Mouse (Mus musculus) liver, embryonic 15.5 days (tissue): ENCODE measurements around the gene Apoc2. TPM values are rescaled to one million over a fixed set of nuclear protein-coding genes. Genes with fewer than 3 reads are reported as not detected.
"Not testable (repeated sequence)": the region's sequence is repeated elsewhere in the genome, so short reads cannot be mapped to it uniquely, and the experiment has no call there.

ENCODE experiments used
- ATAC-seq: fragments of 200-750 bp; cut with Nextera tagmentation; 2 replicates; pipeline ENCODE4 v1.8.0; 2017; ENCODE audit warnings: moderate number of reproducible peaks, mild to moderate bottlenecking, moderate library complexity; ENCODE audit not compliant: insufficient read depth
- H3K27ac ChIP-seq: fragments of 300-500 bp; sonication (generic); replicated peaks from 2 replicates; pipeline ENCODE4 v1.5.1; 2015; ENCODE audit warnings: mild to moderate bottlenecking, inconsistent platforms
- H3K27me3 ChIP-seq: fragments of 300-500 bp; sonication (generic); 2 replicates; pipeline ENCODE4 v1.6.1; 2015; ENCODE audit warnings: mild to moderate bottlenecking, inconsistent platforms
- H3K36me3 ChIP-seq: fragments of 300-500 bp; sonication (generic); replicated peaks from 2 replicates; pipeline ENCODE4 v1.6.1; 2015; ENCODE audit warnings: moderate library complexity, mild to moderate bottlenecking, inconsistent platforms
- H3K4me1 ChIP-seq: fragments of 300-500 bp; sonication (generic); replicated peaks from 2 replicates; pipeline ENCODE4 v1.6.1; 2015; ENCODE audit warnings: inconsistent platforms
- H3K4me2 ChIP-seq: fragments of 300-500 bp; sonication (generic); 2 replicates; pipeline ENCODE4 v1.6.1; 2015; ENCODE audit warnings: moderate library complexity, mild to moderate bottlenecking, inconsistent platforms
- H3K4me3 ChIP-seq: fragments of 300-500 bp; sonication (generic); replicated peaks from 2 replicates; pipeline ENCODE4 v1.5.1; 2015; ENCODE audit warnings: mild to moderate bottlenecking, inconsistent platforms
- H3K9ac ChIP-seq: fragments of 300-500 bp; sonication (generic); 2 replicates; pipeline ENCODE4 v1.6.1; 2015; ENCODE audit warnings: moderate library complexity, mild to moderate bottlenecking, inconsistent platforms
- H3K9me3 ChIP-seq: fragments of 300-500 bp; sonication (generic); replicated peaks from 2 replicates; pipeline ENCODE4 v1.6.1; 2016; ENCODE audit warnings: inconsistent platforms
- WGBS: fragments of 180-500 bp; shearing (Covaris S2); methylation state at CpG from one replicate; pipeline ENCODE4 v1.1.7; 2015; ENCODE audit warnings: mixed read lengths; ENCODE audit not compliant: insufficient replicate concordance; 5-methylcytosine and 5-hydroxymethylcytosine counted together
- polyA plus RNA-seq: library from polyadenylated mRNA; unstranded; fragments of >200 nt; fragmentation: Nextera tagmentation; extraction: Ambion mirVana; gene quantifications from 2 replicates; pipeline ENCODE4 v1.2.1, GENCODE M21; 2015

Apoc2 gene
- polyA plus RNA-seq, 1 experiment from 2014 or later, result 1,160 TPM

- Histone ChIP-seq H3K27ac (no peak overlapping the region), H3K4me2 (peak overlapping the region; percentile 50; the same call in 1 of the 2 replicates), H3K9ac (no peak overlapping the region), H3K27me3 (no peaks in the 10 kb centered on the region), H3K36me3 (no peaks in the 10 kb centered on the region), H3K4me1 (peaks cover 54% of the 10 kb centered on the region), H3K4me3 (no peak overlapping the region), H3K9me3 (no peaks in the 10 kb centered on the region)
- no peak for ATAC-seq
- 60% methylated on average over 4 of the region's 4 CpGs for WGBS
Measured at GRCm38 (mm10) chr7:19690845-19691244, 13.1 kb upstream of the Apoc2 start.

GRCm38 (mm10) chr7:19688611-19689010, 10.9 kb upstream of the Apoc2 start:
- no peaks in the 10 kb centered on the region for H3K36me3 ChIP-seq
- H3K4me1 ChIP-seq, result peaks cover 49% of the 10 kb centered on the region
- no peaks in the 10 kb centered on the region for H3K9me3 ChIP-seq
- ATAC-seq, result no peak
- no peak overlapping the region for H3K4me3 ChIP-seq
- 66% methylated on average over 2 of the region's 2 CpGs for WGBS
- no peaks in the 10 kb centered on the region for H3K27me3 ChIP-seq
- H3K9ac ChIP-seq, result no peak overlapping the region
- no peak overlapping the region for H3K4me2 ChIP-seq
- H3K27ac ChIP-seq, result no peak overlapping the region

- H3K4me2 ChIP-seq, result no peak overlapping the region
- no peak overlapping the region for H3K4me3 ChIP-seq
- H3K27me3 ChIP-seq, result no peaks in the 10 kb centered on the region
- ATAC-seq, result no peak
- H3K4me1 ChIP-seq, result peaks cover 46% of the 10 kb centered on the region
- H3K9ac ChIP-seq, result no peak overlapping the region
- H3K27ac ChIP-seq, result no peak overlapping the region
- no peaks in the 10 kb centered on the region for H3K36me3 ChIP-seq
- H3K9me3 ChIP-seq, result no peaks in the 10 kb centered on the region
- WGBS, result 83% methylated on average over 10 of the region's 10 CpGs
Measured at GRCm38 (mm10) chr7:19688101-19688500, 10.4 kb upstream of the Apoc2 start.

- H3K9ac ChIP-seq, H3K36me3 ChIP-seq, H3K27me3 ChIP-seq, H3K9me3 ChIP-seq, H3K4me3 ChIP-seq, H3K4me2 ChIP-seq: not testable (repeated sequence)
- ATAC-seq, result peak; percentile 49
- Histone ChIP-seq H3K4me1 (peaks cover 41% of the 10 kb centered on the region), H3K27ac (peak overlapping the region; percentile 77)
- WGBS, result 27% methylated on average over 8 of the region's 8 CpGs
Measured at GRCm38 (mm10) chr7:19686927-19687583, 9.3 kb upstream of the Apoc2 start.

GRCm38 (mm10) chr7:19686521-19686920, 8.8 kb upstream of the Apoc2 start:
- Histone ChIP-seq H3K4me3 (no peak overlapping the region), H3K9me3 (no peaks in the 10 kb centered on the region), H3K36me3 (no peaks in the 10 kb centered on the region), H3K4me1 (peaks cover 44% of the 10 kb centered on the region), H3K9ac (no peak overlapping the region), H3K4me2 (no peak overlapping the region), H3K27me3 (no peaks in the 10 kb centered on the region), H3K27ac (peak overlapping the region; percentile 77)
- 59% methylated on average over 6 of the region's 6 CpGs for WGBS
- peak; percentile 60 for ATAC-seq

- H3K27ac ChIP-seq, result peak overlapping the region; percentile 77
- H3K9me3 ChIP-seq, result no peaks in the 10 kb centered on the region
- no peak overlapping the region for H3K9ac ChIP-seq
- no peak overlapping the region for H3K4me3 ChIP-seq
- peaks cover 46% of the 10 kb centered on the region for H3K4me1 ChIP-seq
- peak; percentile 62 for ATAC-seq
- 51% methylated on average over 4 of the region's 4 CpGs for WGBS
- H3K27me3 ChIP-seq, result no peaks in the 10 kb centered on the region
- no peaks in the 10 kb centered on the region for H3K36me3 ChIP-seq
- peak overlapping the region; percentile 33; the same call in 1 of the 2 replicates for H3K4me2 ChIP-seq
Measured at GRCm38 (mm10) chr7:19685374-19685773, 7.6 kb upstream of the Apoc2 start.

- 60% methylated on average over 6 of the region's 6 CpGs for WGBS
- Histone ChIP-seq H3K9ac (no peak overlapping the region), H3K4me3 (no peak overlapping the region), H3K36me3 (no peaks in the 10 kb centered on the region), H3K9me3 (no peaks in the 10 kb centered on the region), H3K4me1 (peaks cover 46% of the 10 kb centered on the region), H3K27ac (peak overlapping the region; percentile 41), H3K27me3 (no peaks in the 10 kb centered on the region), H3K4me2 (no peak overlapping the region)
- no peak for ATAC-seq
Measured at GRCm38 (mm10) chr7:19683771-19684201, 6.0 kb upstream of the Apoc2 start.

- WGBS, result 65% methylated on average over 3 of the region's 3 CpGs
- H3K27ac ChIP-seq, result peak overlapping the region; percentile 29; the same call in 1 of the 2 replicates
- no peak overlapping the region for H3K4me2 ChIP-seq
- no peaks in the 10 kb centered on the region for H3K9me3 ChIP-seq
- no peak overlapping the region for H3K4me3 ChIP-seq
- ATAC-seq, result no peak
- no peak overlapping the region for H3K9ac ChIP-seq
- no peaks in the 10 kb centered on the region for H3K27me3 ChIP-seq
- no peaks in the 10 kb centered on the region for H3K36me3 ChIP-seq
- peaks cover 49% of the 10 kb centered on the region for H3K4me1 ChIP-seq
Measured at GRCm38 (mm10) chr7:19682979-19683378, 5.2 kb upstream of the Apoc2 start.

GRCm38 (mm10) chr7:19681202-19681694, 3.5 kb upstream of the Apoc2 start, which contains the start of the genes Gm44805 and Apoc4:
Gene Gm44805 (minus strand): TSS chr7:19681423.
Gene Apoc4 (minus strand): TSS chr7:19681479.
- H3K4me2 ChIP-seq, result peak within 1 kb of the TSS; percentile 38
- no peaks in the 10 kb centered on the region for H3K36me3 ChIP-seq
- WGBS, result 59% methylated on average over 8 of the region's 8 CpGs
- H3K27ac ChIP-seq, result peak within 1 kb of the TSS; percentile 78
- ATAC-seq, result peak; percentile 32; the same call in 1 of the 2 replicates
- H3K9me3 ChIP-seq, result no peaks in the 10 kb centered on the region
- peak within 1 kb of the TSS; percentile 35 for H3K4me3 ChIP-seq
- H3K27me3 ChIP-seq, result no peaks in the 10 kb centered on the region
- H3K9ac ChIP-seq, result 0 out of 2 replicates have a peak within 1 kb of the TSS, but pooled peaks have one; percentile 25
- peaks cover 45% of the 10 kb centered on the region for H3K4me1 ChIP-seq

- 56% methylated on average over 2 of the region's 2 CpGs for WGBS
- Histone ChIP-seq H3K9me3 (no peaks in the 10 kb centered on the region), H3K4me1 (peaks cover 45% of the 10 kb centered on the region), H3K36me3 (no peaks in the 10 kb centered on the region), H3K27ac (peak overlapping the region; percentile 78), H3K27me3 (no peaks in the 10 kb centered on the region), H3K4me2 (peak overlapping the region; percentile 38; the same call in 1 of the 2 replicates), H3K9ac (0 out of 2 replicates have a peak overlapping the region, but pooled peaks have one; percentile 25), H3K4me3 (peak overlapping the region; percentile 35)
- 0 out of 2 replicates have a peak, but pooled peaks have one; percentile 7 for ATAC-seq
Measured at GRCm38 (mm10) chr7:19680702-19681101, 3.0 kb upstream of the Apoc2 start.

GRCm38 (mm10) chr7:19678901-19679300, 1.2 kb upstream of the Apoc2 start:
- WGBS, result 65% methylated on average over 3 of the region's 3 CpGs

More at GRCm38 (mm10) chr7:19678901-19679300, 1.2 kb upstream of the Apoc2 start:
- Histone ChIP-seq H3K4me1 (peaks cover 32% of the 10 kb centered on the region), H3K9me3 (no peaks in the 10 kb centered on the region), H3K9ac (no peak overlapping the region), H3K27me3 (no peaks in the 10 kb centered on the region), H3K27ac (no peak overlapping the region), H3K36me3 (no peaks in the 10 kb centered on the region), H3K4me2 (peak overlapping the region; percentile 32), H3K4me3 (no peak overlapping the region)
- ATAC-seq, result no peak
